Mouse (Mus musculus): ENCODE results near the gene Cib1.

GRCm38 (mm10) chr7:80227065-80227464 is 5.5 kb downstream of the Cib1 start:
- peak; percentile 45 for TF ChIP-seq CTCF (IDR thresholded peaks at IDR 0.05; ENCODE audit: low read depth)
- no peak for TF ChIP-seq EP300 (optimal IDR thresholded peaks at IDR 0.05)
